Mouse (Mus musculus) heart, embryonic 16.5 days (tissue): ENCODE data around the gene Srsf2. TPM values are rescaled to one million over a fixed set of nuclear protein-coding genes. Genes with fewer than 3 reads are reported as not detected.

Experiments used
- ATAC-seq: fragments of 200-750 bp; cut with Nextera tagmentation; replicated peaks from 2 replicates; pipeline ENCODE4 v1.8.0; 2017; ENCODE audit warnings: moderate number of reproducible peaks; ENCODE audit not compliant: insufficient read depth, low FRiP score; ENCODE audit errors: extremely low read depth
- H3K27ac ChIP-seq: fragments of 300-500 bp; sonication (generic); 2 replicates; pipeline ENCODE4 v1.5.1; 2014; ENCODE audit warnings: mild to moderate bottlenecking, low read length, control low read depth, moderate library complexity
- H3K27me3 ChIP-seq: fragments of 300-500 bp; sonication (generic); 2 replicates; pipeline ENCODE4 v1.6.1; 2014; ENCODE audit warnings: low read length, mixed read lengths; ENCODE audit not compliant: control insufficient read depth, insufficient read depth
- H3K36me3 ChIP-seq: fragments of 300-500 bp; sonication (generic); 2 replicates; pipeline ENCODE4 v1.6.1; 2014; ENCODE audit not compliant: control insufficient read depth, insufficient read depth
- H3K4me1 ChIP-seq: fragments of 300-500 bp; sonication (generic); 2 replicates; pipeline ENCODE4 v1.6.1; 2014; ENCODE audit warnings: low read length, mixed read lengths; ENCODE audit not compliant: control insufficient read depth, insufficient read depth
- H3K4me2 ChIP-seq: fragments of 300-500 bp; sonication (generic); 2 replicates; pipeline ENCODE4 v1.6.1; 2014; ENCODE audit warnings: low read depth, mild to moderate bottlenecking, control low read depth, low read length
- H3K4me3 ChIP-seq: fragments of 300-500 bp; sonication (generic); 2 replicates; pipeline ENCODE4 v1.5.1; 2014; ENCODE audit warnings: mild to moderate bottlenecking, control low read depth, low read length
- H3K9ac ChIP-seq: fragments of 300-500 bp; sonication (generic); 2 replicates; pipeline ENCODE4 v1.6.1; 2014; ENCODE audit warnings: low read length, control low read depth
- H3K9me3 ChIP-seq: fragments of 300-500 bp; sonication (generic); replicated peaks from 2 replicates; pipeline ENCODE4 v1.6.1; 2016; ENCODE audit warnings: low read length; ENCODE audit not compliant: control insufficient read depth
- WGBS: fragments of 180-500 bp; shearing (Covaris S2); extraction: QIAGEN DNeasy Blood & Tissue Kit; methylation state at CpG from one replicate; pipeline ENCODE4 v1.1.7; 2014; 5-methylcytosine and 5-hydroxymethylcytosine counted together
- polyA plus RNA-seq: library from polyadenylated mRNA; unstranded; fragments of >200 nt; fragmentation: Nextera tagmentation; extraction: Ambion mirVana; gene quantifications from 2 replicates; pipeline ENCODE4 v1.2.1, GENCODE M21; 2015

Srsf2 gene
- polyA plus RNA-seq, 1 experiment from 2014 or later, result 516 TPM

- peaks cover 30% of the 10 kb centered on the region for H3K4me1 ChIP-seq
- H3K27ac ChIP-seq, result no peak overlapping the region
- H3K36me3 ChIP-seq, result peaks cover 53% of the 10 kb centered on the region
- H3K4me3 ChIP-seq, result peak overlapping the region; percentile 79
- H3K9ac ChIP-seq, result peak overlapping the region; percentile 4
- H3K9me3 ChIP-seq, result no peaks in the 10 kb centered on the region
- ATAC-seq, result no peak
- 71% methylated on average over 4 of the region's 4 CpGs for WGBS
- peak overlapping the region; percentile 89 for H3K4me2 ChIP-seq
- no peaks in the 10 kb centered on the region for H3K27me3 ChIP-seq
These were observed 12.1 kb downstream of the Srsf2 start for GRCm38 (mm10) chr11:116840748-116841147.

- H3K9ac ChIP-seq, result peak overlapping the region; percentile 36; the same call in 1 of the 2 replicates
- H3K9me3 ChIP-seq, result no peaks in the 10 kb centered on the region
- H3K4me1 ChIP-seq, result peaks cover 29% of the 10 kb centered on the region
- no peak overlapping the region for H3K4me3 ChIP-seq
- no peak for ATAC-seq
- no peak overlapping the region for H3K27ac ChIP-seq
- H3K27me3 ChIP-seq, result no peaks in the 10 kb centered on the region
- H3K4me2 ChIP-seq, result peak overlapping the region; percentile 20; the same call in 1 of the 2 replicates
- WGBS, result 70% methylated on average over 7 of the region's 7 CpGs
- peaks cover 65% of the 10 kb centered on the region for H3K36me3 ChIP-seq
These were observed 13.3 kb downstream of the Srsf2 start for GRCm38 (mm10) chr11:116839601-116840000.

GRCm38 (mm10) chr11:116838936-116839335, 14.0 kb downstream of the Srsf2 start:
- no peak overlapping the region for H3K4me3 ChIP-seq
- no peak for ATAC-seq
- no peak overlapping the region for H3K9ac ChIP-seq
- no peak overlapping the region for H3K4me2 ChIP-seq
- H3K27me3 ChIP-seq, result no peaks in the 10 kb centered on the region
- H3K36me3 ChIP-seq, result peaks cover 71% of the 10 kb centered on the region
- H3K4me1 ChIP-seq, result peaks cover 23% of the 10 kb centered on the region
- H3K27ac ChIP-seq, result no peak overlapping the region
- WGBS, result 82% methylated on average over 14 of the region's 14 CpGs
- H3K9me3 ChIP-seq, result no peaks in the 10 kb centered on the region

- Histone ChIP-seq H3K9ac (no peak overlapping the region), H3K36me3 (peaks cover 81% of the 10 kb centered on the region), H3K4me1 (peaks cover 23% of the 10 kb centered on the region), H3K4me2 (no peak overlapping the region), H3K4me3 (no peak overlapping the region), H3K27ac (no peak overlapping the region), H3K27me3 (no peaks in the 10 kb centered on the region), H3K9me3 (no peaks in the 10 kb centered on the region)
- ATAC-seq, result no peak
- WGBS, result 91% methylated on average over 10 of the region's 10 CpGs
These were observed 15.5 kb downstream of the Srsf2 start for GRCm38 (mm10) chr11:116837441-116837840.

- H3K9me3 ChIP-seq, result no peaks in the 10 kb centered on the region
- H3K4me3 ChIP-seq, result no peak overlapping the region
- H3K4me1 ChIP-seq, result peaks cover 18% of the 10 kb centered on the region
- no peak overlapping the region for H3K9ac ChIP-seq
- peaks cover 82% of the 10 kb centered on the region for H3K36me3 ChIP-seq
- H3K27ac ChIP-seq, result no peak overlapping the region
- no peak overlapping the region for H3K4me2 ChIP-seq
- 96% methylated on average over 4 of the region's 4 CpGs for WGBS
- ATAC-seq, result no peak
- H3K27me3 ChIP-seq, result no peaks in the 10 kb centered on the region
These were observed 16.6 kb downstream of the Srsf2 start for GRCm38 (mm10) chr11:116836283-116836682.

- Histone ChIP-seq H3K36me3 (peaks cover 70% of the 10 kb centered on the region), H3K9ac (no peak overlapping the region), H3K4me2 (no peak overlapping the region), H3K27ac (no peak overlapping the region), H3K4me3 (no peak overlapping the region), H3K4me1 (peaks cover 5% of the 10 kb centered on the region), H3K27me3 (no peaks in the 10 kb centered on the region), H3K9me3 (no peaks in the 10 kb centered on the region)
- no peak for ATAC-seq
- WGBS, result 82% methylated on average over 1 of the region's 1 CpGs
These were observed 17.9 kb downstream of the Srsf2 start for GRCm38 (mm10) chr11:116834954-116835353.

GRCm38 (mm10) chr11:116832172-116832685, 20.7 kb downstream of the Srsf2 start:
- no peak overlapping the region for H3K27ac ChIP-seq
- H3K4me1 ChIP-seq, result peaks cover 4% of the 10 kb centered on the region
- H3K9ac ChIP-seq, result no peak overlapping the region
- no peaks in the 10 kb centered on the region for H3K27me3 ChIP-seq
- H3K4me3 ChIP-seq, result no peak overlapping the region
- WGBS, result 55% methylated on average over 3 of the region's 4 CpGs
- H3K4me2 ChIP-seq, result no peak overlapping the region
- no peak for ATAC-seq
- peaks cover 44% of the 10 kb centered on the region for H3K36me3 ChIP-seq
- H3K9me3 ChIP-seq, result no peaks in the 10 kb centered on the region

GRCm38 (mm10) chr11:116827534-116828165, 25.2 kb downstream of the Srsf2 start, which contains the start of gene Mxra7:
Mxra7 (minus strand) TSS chr11:116828046.
- Histone ChIP-seq H3K9ac (peak within 1 kb of the TSS; percentile 80), H3K27me3 (no peaks in the 10 kb centered on the region), H3K9me3 (no peaks in the 10 kb centered on the region), H3K4me2 (peak within 1 kb of the TSS; percentile 90), H3K4me3 (peak within 1 kb of the TSS; percentile 63), H3K27ac (peak within 1 kb of the TSS; percentile 70), H3K36me3 (0 out of 2 replicates have a peak, but pooled peaks cover 4% of the 10 kb centered on the region), H3K4me1 (peaks cover 10% of the 10 kb centered on the region)
- peak; percentile 66 for ATAC-seq
- under 1% methylated on average over 71 of the region's 71 CpGs for WGBS
